Mouse (Mus musculus) hematopoietic stem cell, adult 5-6 weeks (primary cell): Measurements from ENCODE around the gene Gsg1l. TPM values are rescaled to one million over a fixed set of nuclear protein-coding genes. Genes with fewer than 3 reads are reported as not detected.

Experiments
- ATAC-seq, 2 experiments: fragments of 125-278 bp in 1 of 2; replicated peaks in 1 of 2; 2 replicates each; pipeline ENCODE4 v1.8.0; 2016 to 2017; ENCODE audit warnings: inconsistent platforms in 2 of 2, mild to moderate bottlenecking in 2 of 2, moderate number of reproducible peaks in 2 of 2, low read depth in 1 of 2, moderate TSS enrichment in 1 of 2; ENCODE audit not compliant: low FRiP score in 2 of 2, poor library complexity in 2 of 2, severe bottlenecking in 2 of 2, insufficient read depth in 1 of 2, low TSS enrichment in 1 of 2
- total RNA-seq: library from RNA; stranded (forward); fragments of 172-1452, 232-1000 nt; gene quantifications from 2 replicates; pipeline ENCODE4 v1.2.3, GENCODE M21; 2017

Gene Gsg1l
- total RNA-seq, 1 experiment from 2014 or later, result 0.05 TPM

GRCm38 (mm10) chr7:126007132-126007910 is 74.9 kb downstream of the Gsg1l start:
- ATAC-seq, result no peak

GRCm38 (mm10) chr7:126005274-126005673 is 76.9 kb downstream of the Gsg1l start:
- ATAC-seq, result no peak

GRCm38 (mm10) chr7:126001683-126002082 is 80.5 kb downstream of the Gsg1l start:
- no peak for ATAC-seq

GRCm38 (mm10) chr7:125999921-126000320 is 82.3 kb downstream of the Gsg1l start:
- ATAC-seq, result no peak

- ATAC-seq, result no peak
These were observed 86.1 kb downstream of the Gsg1l start for GRCm38 (mm10) chr7:125996151-125996550.

- ATAC-seq, result no peak
These were observed 89.8 kb downstream of the Gsg1l start for GRCm38 (mm10) chr7:125992356-125992891.

- ATAC-seq, result no peak
These were observed 90.4 kb downstream of the Gsg1l start for GRCm38 (mm10) chr7:125991846-125992245.

- no peak for ATAC-seq
These were observed 92.2 kb downstream of the Gsg1l start for GRCm38 (mm10) chr7:125989969-125990368.

GRCm38 (mm10) chr7:125989489-125989888 is 92.7 kb downstream of the Gsg1l start:
- ATAC-seq, result no peak

- no peak for ATAC-seq
These were observed 93.9 kb downstream of the Gsg1l start for GRCm38 (mm10) chr7:125988326-125988725.

GRCm38 (mm10) chr7:125987117-125987516 is 95.1 kb downstream of the Gsg1l start:
- ATAC-seq, result no peak

- ATAC-seq, result 0 out of 4 replicates have a peak, but pooled peaks of 1 of the 2 experiments have one; percentile 19
These were observed 96.6 kb downstream of the Gsg1l start for GRCm38 (mm10) chr7:125985565-125985964.

- ATAC-seq, result no peak
These were observed 98.0 kb downstream of the Gsg1l start for GRCm38 (mm10) chr7:125983902-125984841.

GRCm38 (mm10) chr7:125979591-125979990 is 102.6 kb downstream of the Gsg1l start:
- no peak for ATAC-seq

GRCm38 (mm10) chr7:125976695-125977094 is 105.5 kb downstream of the Gsg1l start:
- ATAC-seq, result no peak

GRCm38 (mm10) chr7:125975414-125975813 is 106.8 kb downstream of the Gsg1l start:
- no peak for ATAC-seq

- ATAC-seq, result no peak
These were observed 108.3 kb downstream of the Gsg1l start for GRCm38 (mm10) chr7:125973874-125974273.

- no peak for ATAC-seq
These were observed 109.4 kb downstream of the Gsg1l start for GRCm38 (mm10) chr7:125972776-125973175.
